Mouse (Mus musculus): ENCODE measurements around the gene Serinc5.

The Serinc5 gene

DNA sequence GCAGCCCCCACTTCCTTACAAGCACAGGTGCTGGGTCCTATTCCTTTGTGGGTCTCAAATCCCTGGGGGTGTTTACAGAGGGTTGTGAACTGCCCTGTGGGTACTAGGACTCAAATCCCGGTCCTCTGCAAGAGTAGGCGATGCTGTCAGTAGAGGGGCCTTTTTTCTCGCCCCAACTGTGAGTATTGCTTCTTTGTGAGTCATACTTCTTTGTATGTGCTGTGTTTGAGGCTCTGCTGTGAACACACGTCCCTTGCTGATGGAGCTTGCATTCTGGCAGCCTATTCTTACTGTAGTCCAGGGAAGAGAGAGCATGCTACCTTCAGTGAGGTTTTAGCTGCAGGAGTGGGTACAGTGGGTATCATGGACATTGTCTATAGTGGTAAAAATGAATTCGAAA lies 4.3 kb downstream of the Serinc5 start:
- DNase-seq (ENCODE audit: low spot score) = no peak

DNA sequence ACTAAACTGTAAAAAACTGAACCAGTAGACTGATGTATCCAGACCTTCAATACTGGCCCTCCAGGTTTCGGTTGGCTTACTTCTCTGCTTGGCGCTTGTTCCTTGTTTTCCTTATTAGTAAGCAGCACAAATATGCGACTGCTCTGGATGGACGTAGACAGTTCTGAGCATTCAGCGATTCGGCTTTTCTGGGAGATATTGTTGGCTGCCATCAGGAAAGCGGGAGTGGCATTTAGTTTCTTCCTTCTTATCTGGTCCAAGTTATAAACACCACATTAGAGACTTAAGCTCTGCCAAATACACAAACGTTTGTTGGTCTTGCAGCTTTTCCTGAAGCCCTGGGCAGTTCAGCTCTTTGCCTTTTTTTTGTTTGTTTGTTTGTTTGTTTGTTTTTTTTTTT lies 5.6 kb downstream of the Serinc5 start:
- no peak for DNase-seq (ENCODE audit: low spot score)

DNA sequence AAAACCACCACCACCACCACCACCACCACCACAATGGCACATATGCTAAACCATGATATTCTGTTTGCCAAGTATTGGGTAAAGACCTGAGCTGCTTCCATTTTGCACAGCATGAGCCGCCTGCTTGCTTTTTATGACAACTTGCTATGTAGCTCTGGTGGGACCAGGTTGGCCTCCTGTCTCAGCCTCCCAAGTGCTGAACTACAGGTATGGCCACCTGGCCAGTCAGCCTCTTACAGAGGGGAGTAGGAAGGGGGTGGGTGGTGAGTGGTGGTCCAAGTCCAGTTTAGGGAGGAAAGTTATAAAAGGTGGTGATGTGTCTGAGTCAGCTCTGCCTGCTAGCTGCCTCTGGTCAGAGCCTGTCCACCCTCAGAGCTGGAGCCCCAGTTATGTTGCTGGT lies 15.3 kb downstream of the Serinc5 start:
- DNase-seq (ENCODE audit: low spot score) = no peak

DNA sequence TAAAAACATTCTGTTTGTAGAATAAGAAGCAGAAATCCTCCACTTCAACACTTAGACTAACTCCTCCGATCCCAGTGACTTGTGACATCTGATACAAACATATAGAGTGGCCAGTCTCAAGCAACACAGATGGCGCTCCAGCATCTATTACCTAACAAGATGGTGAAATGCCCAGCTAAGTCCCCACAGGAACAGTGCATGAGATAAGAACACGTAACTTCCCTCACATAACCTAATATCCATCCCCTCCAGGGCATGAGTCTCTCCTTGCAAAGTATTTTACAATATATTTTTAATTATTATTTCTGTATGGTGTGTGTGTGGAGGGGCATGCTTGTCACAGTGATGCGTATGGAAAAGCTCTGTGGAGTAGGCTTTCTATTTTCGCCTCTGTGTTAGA lies 15.8 kb downstream of the Serinc5 start:
- DNase-seq (ENCODE audit: low spot score) = no peak

DNA sequence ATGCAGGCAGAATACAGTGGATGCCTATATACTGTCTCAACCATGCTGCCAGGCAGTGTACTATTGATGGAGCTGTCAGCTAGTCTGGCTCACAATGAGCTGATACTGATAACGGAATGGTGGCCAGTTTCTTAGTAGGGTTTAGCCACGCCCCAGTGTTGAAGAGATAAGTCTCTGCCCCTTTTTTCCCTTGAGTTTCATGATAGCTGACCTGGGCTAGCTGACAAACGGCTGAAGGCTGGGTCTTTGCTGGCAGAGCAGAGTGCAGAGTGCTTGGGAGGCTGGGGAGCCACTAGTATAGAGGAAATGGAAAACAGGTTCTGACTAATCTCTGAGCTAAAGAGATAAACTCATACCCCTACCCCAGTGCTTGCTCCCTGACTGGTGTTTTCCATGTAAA lies 18.6 kb downstream of the Serinc5 start:
- DNase-seq (ENCODE audit: low spot score) = no peak

DNA sequence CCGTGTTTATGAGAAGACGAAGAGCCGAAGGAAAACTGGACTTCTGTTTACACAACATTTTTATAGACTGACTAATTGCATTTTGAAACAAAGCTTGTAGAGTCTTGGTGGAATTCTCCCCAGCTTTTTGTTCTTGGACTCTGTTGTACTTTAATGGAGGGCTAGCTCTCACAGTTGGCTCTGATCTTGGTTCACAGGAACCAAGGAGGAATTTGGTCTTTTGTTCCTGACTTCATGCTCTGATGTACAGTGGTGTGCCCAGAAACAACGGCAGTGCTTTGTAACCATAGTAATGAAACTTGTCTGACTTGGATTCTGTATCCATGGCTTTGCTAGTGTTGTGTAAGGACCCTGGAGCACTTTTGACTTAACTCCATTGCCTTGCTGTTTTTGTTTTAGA lies 20.6 kb downstream of the Serinc5 start:
- no peak for DNase-seq (ENCODE audit: low spot score)

DNA sequence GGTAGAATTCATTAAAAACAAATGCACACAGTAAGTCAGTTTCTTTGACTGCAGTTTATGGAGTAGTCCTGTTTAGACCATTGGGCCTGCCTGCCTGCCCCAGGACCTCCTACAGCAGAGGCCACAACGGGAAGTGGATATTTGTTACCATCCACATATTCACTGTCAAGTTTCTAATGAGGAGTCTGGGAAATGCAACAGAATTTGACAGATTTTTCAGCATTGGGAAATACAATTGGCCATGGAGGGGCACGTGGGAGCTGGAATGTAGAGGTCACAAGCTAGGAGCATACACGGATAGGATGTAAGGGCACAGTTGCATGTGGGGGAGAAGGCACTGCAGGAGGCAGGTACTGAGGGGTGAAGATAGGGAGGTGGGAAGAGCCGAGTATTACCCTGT lies 21.7 kb downstream of the Serinc5 start:
- no peak for DNase-seq (ENCODE audit: low spot score)

DNA sequence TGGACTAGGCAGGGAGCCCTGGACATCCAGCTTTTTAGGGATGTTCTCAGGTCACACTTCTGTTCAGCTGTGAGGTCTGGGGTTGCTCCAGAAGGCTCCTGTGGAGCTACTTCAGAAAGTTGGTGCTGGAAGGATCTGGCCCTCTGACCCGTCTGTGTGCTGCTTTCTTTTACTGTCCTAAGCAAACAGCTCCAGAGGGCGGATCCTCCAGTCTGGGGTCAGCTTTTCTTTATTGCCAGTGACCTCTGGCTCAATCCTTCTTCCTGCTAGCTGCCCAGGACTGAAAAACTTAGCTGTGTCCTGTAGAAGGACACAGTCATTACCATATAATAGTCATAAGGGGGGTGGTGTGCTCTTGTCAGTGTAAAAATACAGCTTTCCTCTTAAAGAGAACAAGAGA lies 24.1 kb downstream of the Serinc5 start:
- no peak for DNase-seq (ENCODE audit: low spot score)

DNA sequence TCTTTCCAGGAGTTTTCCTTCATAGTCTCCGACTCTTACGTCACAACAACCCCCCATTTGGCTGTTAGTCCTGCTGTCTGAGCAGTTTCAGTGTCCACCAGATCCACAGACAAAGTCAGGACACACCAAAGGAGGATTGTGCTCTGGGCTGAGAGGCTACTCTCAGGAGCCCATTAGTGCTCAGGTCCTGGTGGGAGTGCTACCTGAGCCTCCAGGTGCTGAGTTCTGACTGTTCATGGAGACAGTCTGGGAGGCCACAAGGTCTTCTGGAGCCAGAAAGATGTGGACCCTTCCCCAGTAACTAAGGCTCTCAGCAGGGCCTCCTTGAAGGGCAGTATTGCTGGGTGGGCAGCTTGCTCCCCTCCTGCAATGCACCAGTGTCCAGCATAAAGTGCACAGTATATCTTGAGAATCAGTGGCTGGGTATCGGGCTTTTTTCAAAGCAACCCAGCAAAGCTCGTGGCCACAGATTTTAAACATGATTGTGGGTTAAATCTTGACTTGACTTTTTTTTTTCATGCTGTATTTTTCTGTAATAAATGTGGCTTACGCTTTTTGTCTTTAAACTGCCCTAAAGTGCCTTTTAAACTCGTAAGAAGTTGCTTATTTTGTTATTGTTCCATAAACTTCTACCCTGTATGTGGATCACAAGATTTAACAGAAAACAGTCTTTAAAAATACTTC lies 25.5 kb downstream of the Serinc5 start:
- DNase-seq (ENCODE audit: low spot score) = no peak

DNA sequence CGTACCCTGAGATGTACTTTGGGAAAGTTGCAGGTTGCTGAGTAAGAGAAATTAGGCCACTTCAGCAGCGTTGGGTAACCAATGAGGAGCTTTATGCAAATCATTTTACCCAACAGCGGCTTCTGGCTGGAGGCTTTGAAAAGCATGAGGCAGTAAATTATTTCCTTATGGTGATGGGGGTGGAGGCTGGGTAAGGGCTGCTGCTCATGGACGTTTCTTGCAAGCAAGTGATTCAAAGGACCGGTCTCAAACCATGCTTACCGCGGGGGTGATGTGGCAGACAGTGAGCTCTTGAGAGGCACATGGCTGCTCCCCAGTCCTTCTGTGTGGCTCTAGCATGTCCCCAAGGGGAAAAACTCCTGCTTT lies 26.0 kb downstream of the Serinc5 start:
- no peak for DNase-seq (ENCODE audit: low spot score)

DNA sequence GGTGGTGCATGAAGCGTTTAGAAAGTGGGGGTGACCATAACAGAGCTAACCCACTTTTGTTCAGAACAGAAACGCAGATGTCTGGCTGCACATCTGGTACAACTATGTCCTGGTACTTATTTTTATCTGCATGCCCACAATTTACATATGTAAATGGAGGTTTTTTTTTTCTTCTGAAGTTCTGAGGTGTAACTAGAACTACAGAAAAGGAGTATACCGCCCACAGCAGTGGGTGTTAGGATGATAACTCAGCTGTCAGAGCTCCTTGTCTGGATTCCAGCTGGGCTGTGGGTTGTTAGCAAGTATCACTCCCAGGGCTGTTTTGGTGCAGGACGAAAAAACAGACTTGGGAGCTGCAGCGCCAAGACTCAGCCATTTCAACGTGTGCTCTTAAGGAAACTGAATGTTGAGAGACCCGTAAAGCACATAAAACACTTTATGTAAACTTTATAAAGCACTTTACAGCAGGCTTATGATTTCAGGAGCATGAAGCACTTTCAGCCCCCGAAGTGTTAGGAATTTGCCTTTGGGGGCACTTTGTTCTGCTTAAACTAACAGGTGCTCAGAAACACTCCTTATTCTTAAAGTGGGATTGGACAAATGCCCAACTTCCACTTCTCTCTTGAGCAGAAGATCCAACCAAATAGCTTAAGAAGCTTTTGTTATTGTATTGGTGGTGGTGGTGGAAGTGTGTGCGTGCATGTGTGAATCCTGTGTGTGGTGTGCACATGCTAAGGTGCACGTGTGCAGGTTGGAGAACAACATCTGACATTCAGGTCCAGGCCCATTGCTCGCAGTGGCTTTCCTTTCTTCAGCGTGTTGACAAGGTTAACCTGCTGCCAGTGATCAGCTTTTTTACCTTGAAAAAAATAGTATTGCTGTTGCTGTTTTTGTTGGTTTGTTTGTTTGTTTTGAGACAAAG lies 28.5 kb downstream of the Serinc5 start:
- DNase-seq (ENCODE audit: low spot score) = peak; percentile 80

DNA sequence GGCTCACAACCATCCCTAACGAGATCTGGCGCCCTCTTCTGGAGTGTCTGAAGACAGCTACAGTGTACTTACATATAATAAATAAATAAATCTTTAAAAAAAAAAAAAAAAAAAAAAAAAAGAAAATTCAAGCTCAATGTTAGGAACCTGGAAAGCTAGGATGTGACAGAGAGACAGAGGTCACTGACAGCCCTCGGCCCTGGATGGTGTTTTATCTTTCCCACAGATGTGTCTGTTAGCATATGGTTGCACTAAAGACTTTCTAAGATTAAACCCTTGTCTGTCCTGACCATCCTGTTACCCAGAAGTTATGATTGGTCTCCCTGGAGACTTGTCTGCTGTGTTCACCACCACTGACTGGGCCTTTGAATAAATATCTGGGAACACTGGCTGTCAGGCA lies 33.3 kb downstream of the Serinc5 start:
- DNase-seq (ENCODE audit: low spot score) = no peak

DNA sequence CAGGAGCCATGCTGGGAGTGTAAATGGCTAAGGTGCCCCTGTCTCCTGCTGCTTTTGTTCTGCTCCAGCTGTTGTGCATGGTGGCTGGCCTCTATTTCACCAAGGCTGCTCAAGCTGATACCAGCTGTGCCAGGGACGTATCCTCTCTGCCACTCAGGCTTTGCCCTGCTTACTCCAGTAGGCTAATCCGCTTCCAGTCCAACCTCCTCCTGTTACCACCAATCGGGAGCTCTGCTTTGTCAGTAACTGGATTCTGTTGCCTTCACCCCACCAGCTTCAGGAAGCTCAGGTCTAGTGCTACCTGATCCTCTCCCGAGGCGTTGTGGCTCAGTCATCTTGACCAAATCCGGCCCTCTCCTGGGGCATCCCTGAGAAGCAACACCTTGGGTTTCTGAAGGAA lies 33.9 kb downstream of the Serinc5 start:
- no peak for DNase-seq (ENCODE audit: low spot score)

DNA sequence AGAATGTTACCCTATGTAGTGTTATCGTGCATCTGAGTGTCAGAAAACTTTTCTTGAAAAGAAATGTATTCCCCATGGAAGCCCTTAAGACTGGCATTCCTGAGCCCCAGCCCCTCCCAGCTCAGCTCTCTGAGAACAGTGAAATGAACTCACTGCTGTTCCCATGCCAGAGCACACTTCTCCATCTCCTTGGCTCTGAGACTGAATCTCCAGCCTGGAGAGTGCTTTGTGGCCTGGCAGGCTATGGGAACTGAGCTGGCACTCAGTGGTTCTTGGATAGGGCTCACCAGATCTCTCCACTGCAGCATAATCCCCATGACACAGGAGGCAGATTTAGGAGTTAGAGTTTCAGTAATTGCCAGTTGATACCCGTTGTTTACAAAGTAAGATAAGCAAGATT lies 36.8 kb downstream of the Serinc5 start:
- DNase-seq (ENCODE audit: low spot score) = no peak

DNA sequence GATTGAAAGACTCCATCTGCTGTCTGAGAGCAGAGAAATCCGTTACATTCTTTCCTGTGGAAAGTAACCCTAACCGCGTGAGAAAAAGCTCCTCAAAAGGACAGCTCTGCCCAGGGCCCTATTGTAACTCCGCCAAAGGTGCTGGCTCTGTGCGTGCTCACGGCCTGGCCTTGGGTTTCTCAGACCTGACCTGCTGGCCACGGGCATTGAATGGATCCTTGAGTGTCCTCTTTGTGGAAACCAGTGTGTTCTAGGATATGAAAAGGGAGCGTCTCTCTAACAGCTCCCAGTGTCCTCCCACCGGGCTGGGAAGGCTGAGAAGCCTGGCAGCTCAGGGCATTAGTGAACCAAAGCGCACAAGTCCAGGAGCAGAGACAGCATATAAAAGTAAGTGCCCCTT lies 38.2 kb downstream of the Serinc5 start:
- no peak for DNase-seq (ENCODE audit: low spot score)

DNA sequence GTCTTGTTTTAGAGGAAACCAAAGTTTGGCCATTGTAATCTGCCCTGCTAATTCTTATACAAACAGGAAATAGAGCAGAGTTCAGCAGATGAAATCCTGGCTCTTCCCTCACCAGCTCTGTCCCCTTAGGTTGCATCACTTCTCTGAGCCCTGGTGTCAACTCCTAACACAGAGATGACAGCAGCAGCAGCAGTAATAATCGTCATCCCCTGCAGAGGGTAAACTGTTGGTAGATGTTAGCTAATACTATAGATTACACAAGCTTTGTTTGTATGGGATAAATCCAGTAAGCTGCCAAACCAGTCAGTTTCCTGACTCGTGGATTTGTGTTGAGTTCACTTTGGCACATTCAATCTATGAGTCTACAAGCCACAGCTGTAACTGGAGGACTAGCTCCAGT lies 40.1 kb downstream of the Serinc5 start:
- DNase-seq (ENCODE audit: low spot score) = no peak

DNA sequence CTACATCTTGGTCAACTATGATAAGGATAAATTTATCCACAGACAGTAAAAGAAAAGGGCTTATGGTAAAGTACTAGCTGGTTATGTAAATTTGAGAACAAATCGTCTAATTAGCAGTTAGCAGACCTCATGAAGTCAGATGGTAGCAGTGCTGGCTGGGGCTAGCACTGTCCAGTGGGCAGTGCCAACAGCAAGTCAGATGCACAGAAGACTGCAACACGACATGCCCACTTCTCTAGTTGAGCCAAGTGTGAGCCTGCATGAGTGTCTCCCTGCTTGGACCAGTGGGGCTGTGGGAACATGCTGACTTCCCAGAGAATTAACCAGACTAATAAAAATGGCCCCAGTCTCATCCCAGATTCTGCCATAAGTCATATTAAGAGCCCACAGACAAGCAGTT lies 41.6 kb downstream of the Serinc5 start:
- DNase-seq (ENCODE audit: low spot score) = no peak

DNA sequence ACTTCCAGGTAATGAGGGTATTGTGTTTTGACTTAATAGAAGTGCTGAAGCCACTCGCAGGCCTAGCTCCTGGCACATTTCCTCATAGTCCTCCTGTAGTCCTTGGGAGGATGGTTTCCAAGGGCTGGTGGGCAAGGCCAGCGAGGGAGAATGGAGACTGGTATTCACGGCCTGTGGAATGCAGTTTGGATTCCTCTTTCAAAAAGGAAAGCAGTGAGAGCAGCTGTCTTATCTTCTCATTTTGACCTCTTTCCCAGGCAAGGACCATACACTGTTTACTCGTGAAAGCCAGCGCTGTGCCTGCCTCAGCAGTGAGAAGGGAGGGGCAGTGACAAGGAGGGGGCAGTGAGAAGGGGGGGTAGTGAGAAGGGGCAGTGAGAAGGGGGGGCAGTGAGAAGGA lies 42.4 kb downstream of the Serinc5 start:
- no peak for DNase-seq (ENCODE audit: low spot score)

DNA sequence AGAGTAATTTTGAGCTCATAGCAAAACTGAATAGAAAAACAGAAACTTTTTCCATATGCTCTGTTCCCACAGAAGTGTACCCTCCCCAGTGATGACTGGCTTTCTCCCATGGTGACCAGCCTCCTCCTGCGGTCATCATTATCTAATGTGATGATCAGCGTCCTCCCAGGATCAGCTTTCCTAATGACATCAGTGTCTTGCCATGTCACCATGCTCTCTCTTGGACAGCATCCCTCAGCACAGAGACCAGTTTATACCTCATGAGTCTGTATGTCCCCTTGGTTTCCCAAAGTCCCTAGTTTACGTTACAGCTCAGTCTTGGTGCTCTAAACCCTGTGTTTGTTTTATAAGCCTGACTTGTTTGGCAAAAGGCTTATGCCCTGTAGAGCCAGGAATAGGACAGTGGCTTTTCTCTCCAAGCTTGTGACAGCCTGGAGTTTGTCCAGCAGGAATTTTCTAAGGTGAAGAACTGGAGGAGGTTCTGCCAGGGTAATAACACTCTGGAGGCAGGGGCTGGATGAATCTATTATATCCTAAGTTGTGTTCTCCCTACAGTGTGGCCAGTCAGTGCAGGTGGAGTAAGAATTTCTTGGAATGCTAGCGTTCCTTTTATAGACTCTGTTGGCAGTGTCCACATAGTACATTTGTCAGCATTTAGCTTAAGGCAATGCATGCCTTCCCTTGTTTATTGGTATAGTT lies 46.1 kb downstream of the Serinc5 start:
- no peak for DNase-seq (ENCODE audit: low spot score)

DNA sequence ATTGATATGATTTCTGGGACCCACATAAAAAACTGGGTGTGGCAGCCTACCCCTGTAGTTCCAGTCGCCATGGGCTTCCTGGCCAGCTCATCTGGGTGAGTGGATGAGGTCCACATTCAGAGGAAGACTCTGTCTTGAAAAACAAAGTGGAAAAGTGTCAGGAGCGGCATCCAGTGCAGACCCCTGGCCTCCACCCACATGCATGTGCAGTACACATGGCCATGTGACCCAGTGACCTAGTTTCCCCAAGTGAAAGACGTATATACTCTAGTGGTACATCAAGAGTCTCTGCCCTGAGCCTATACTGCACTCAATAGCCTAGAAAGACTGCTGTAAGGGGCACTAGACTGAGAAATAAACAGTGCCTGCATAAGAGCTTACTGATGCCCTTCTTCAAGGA lies 48.7 kb downstream of the Serinc5 start:
- no peak for DNase-seq (ENCODE audit: low spot score)

DNA sequence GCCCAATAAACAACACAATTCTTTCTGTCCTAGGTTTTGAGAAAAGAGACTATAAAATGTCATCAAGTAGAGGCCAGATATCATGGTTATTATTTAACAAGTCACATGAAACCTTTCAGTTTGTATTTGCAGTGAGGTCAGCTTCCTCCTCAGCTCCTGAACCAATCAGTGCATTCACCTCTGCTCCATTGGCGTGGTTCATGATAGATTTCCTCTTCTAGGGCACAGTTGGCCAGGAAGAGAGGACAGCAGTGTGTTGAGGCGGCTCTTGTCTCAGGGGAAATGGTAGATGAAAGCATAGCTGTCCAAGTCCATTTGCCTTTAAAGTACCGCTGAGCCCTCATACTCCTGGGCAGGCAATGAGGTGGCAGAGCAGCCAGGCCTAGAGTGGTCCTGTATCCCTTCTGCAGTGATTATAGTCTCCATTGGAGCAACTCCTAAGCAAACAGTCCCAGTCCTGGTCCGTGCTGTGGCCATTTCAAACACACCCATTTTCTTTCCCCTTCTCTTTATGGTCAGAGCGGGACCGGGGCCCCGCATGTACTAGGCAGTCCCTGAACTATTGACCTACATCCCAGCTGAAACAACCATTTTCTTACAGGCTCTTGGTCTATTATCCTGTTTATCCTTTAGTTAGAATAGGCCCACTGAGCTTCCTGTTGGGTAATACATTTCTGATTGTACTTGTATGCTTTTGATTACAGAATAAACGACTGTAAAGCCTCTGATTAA lies 51.8 kb downstream of the Serinc5 start:
- DNase-seq (ENCODE audit: low spot score) = no peak

DNA sequence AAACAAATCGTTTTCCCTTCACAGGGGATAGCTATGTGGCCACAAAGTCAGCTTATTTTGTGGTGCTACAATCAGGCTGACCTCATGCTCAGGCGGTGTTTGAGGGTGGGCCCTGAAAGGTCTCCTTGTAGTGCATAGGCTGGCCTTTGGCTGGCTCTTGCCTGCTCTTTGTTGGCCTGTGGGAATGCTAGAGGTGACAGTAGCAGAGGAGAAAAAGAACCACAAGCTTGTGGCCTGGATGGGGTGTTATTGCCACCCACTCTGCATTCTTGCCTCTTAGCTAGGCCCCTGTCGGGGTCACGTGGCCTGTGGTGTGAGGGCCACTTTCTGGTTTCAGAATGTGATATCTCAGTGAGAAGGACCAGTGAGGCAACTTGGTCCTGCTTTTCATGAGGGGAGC lies 54.1 kb downstream of the Serinc5 start:
- no peak for DNase-seq (ENCODE audit: low spot score)
